Mouse (Mus musculus) thymus, postnatal 0 days (tissue): ENCODE data around the gene Gm10203. TPM values are rescaled to one million over a fixed set of nuclear protein-coding genes. Genes with fewer than 3 reads are reported as not detected.
A peak's percentile ranks its signal among the peaks of the same experiment; 100 is the strongest.
"Not testable (repeated sequence)": the region's sequence is repeated elsewhere in the genome, so short reads cannot be mapped to it uniquely, and the experiment has no call there.

Source experiments
- DNase-seq: peaks from one replicate; pipeline ENCODE4 v3.0.0-alpha.2; 2015; ENCODE audit warnings: low spot score
- polyA plus RNA-seq: library from polyadenylated mRNA; unstranded; fragments of >200 nt; fragmentation: Nextera tagmentation; extraction: Ambion mirVana; gene quantifications from 2 replicates; pipeline ENCODE4 v1.2.1, GENCODE M21; 2015

Gm10203 gene
- polyA plus RNA-seq, 1 experiment from 2014 or later, result not detected

- DNase-seq, result no peak
These were observed 4.6 kb downstream of the Gm10203 start for GRCm38 (mm10) chr6:149134391-149135150.

GRCm38 (mm10) chr6:149135631-149136030, 5.7 kb downstream of the Gm10203 start:
- DNase-seq, result no peak

GRCm38 (mm10) chr6:149137936-149138335, 8.0 kb downstream of the Gm10203 start:
- DNase-seq, result no peak

GRCm38 (mm10) chr6:149139011-149139410, 9.0 kb downstream of the Gm10203 start:
- DNase-seq, result no peak

DNA sequence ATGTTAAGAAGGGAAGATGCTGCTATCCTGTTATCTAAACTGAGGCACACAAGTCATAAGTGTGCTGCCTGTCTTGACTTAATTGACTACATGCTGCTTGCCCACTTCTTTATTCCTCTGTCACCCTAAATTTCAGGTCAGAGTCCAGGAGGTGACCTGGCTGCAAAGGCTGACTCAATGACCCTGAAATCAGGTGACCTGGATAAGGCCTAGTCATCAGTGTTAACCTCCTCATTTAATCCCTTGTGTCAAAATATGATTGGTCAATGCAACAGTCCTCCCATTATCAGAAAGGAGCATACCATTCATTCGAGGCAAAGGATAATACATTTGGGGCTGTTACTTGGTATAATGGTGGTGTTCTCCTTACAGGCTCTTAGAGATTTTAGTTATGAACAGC, 9.5 kb downstream of the Gm10203 start, which contains the start of gene Etfbkmt:
Gene Etfbkmt, plus strand, starts transcription at position 379 of the 400 bp plus-strand sequence.
- DNase-seq, result no peak

DNA sequence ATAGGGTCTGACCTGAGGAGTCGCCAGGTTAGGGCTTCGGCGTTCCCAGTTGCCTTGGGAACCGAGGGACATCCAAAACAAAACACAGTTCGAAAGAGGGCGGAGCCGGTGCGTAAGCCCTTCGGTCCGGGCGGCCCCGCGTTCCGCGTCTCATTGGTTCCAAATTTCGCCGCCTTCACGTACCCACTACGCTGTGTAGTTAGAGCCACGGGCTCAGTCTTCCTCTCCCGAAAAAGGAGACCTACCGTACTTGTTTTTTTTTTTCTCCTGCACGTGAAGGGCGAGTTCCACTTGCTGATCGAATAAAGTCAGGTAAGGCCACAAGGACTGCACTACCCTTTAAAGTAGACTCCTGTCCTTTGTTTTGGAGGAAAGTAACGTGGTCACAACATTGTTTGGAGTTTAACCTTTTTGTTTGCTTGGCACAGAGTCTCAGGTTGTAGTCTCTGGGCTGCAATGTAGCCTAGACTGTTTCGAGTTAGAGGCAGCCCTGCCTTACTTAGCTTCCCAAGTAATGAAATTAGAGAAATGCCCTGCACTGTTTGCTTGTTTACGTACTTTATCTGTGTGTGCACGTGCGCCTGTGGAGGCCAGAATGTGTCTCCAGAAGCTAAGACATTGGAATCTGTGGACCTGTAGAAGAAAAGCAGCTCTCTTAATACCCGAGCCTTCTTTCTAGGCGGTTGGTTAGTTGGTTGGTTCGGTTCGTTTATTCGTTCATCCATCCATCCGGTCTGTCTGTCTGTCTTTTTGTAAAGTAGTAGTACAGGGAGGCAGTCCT, 11.6 kb downstream of the Gm10203 start:
- DNase-seq, result peak; percentile 82

DNA sequence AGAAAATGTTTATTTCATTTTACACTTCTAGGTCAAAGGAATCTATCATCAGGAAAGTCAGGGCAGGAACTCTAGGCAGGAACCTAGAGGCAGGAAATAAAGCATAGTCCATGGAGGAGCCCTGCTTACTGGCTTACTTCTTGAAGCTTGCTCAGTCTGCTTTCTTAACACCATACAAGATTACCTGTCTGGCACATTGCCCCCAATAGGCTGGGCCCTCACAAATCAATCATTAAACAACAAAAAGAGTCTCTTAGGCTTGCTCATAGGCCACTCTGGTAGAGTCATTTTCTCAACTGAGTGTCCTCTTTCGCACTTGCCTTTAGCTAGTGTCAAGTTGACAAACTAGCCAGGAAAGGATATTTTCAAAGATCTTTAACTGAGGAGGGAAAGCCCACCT, 15.2 kb downstream of the Gm10203 start:
- DNase-seq, result no peak

DNA sequence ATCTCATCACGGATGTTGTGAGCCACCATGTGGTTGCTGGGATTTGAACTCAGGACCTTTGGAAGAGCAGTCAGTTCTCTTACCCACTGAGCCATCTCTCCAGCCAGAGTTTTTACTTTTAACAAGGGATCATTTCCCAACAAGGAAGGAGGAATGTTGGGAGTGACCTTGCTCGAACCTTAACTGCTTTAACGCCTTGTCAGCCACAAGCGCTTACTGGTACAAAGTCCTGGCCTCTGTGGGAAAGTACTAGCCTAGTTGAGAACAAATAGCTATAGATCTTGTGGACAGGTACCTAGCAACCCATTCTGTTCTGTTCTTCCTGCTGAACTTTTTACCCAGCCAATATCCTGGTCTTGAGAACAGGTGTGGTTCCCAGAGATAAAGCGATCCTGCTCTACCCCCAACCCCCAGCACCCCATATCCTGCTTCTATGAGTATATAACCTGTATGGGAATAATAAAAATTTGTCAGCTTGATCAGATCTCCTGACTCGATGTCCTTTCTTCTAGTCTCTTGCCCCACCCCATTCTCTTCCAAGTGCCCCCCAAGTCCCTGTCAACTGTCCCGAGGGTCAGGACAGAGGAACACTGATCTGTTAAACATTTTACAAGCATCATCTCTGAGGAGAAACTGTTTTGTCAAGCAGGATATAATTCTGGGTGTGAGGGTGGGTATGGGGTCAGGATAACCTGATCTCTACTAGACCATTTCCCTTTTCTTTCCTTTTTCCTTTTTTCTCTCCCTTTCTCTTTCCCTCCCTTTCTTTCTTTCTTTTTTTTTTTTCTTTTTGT, 18.7 kb downstream of the Gm10203 start:
- no peak for DNase-seq

- DNase-seq, result no peak
These were observed 22.1 kb downstream of the Gm10203 start for GRCm38 (mm10) chr6:149152119-149152518.

GRCm38 (mm10) chr6:149153473-149154115, 23.6 kb downstream of the Gm10203 start:
- no peak for DNase-seq

- DNase-seq, result no peak
These were observed 24.4 kb downstream of the Gm10203 start for GRCm38 (mm10) chr6:149154116-149155030.

- DNase-seq, result no peak
These were observed 25.3 kb downstream of the Gm10203 start for GRCm38 (mm10) chr6:149155031-149155841.

DNA sequence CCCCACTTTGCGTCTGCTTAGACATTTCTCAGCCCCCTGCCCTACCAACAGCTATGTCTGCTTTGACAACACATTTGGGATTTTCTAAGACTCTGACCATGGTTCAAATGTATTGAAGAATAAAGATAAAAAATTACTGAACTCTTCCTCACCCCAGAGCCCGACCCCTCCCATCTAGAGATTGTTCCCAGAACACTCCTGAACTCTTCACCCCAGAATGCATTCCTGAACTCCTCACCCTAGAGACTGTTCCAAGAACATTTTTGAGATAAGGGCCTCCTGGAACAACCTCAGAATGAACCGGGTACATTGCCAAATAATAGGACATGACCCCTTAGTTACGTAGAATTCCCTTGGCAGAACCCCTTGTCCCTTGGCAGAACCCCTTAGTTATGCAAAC, 37.1 kb downstream of the Gm10203 start:
- not testable (repeated sequence) for DNase-seq

DNA sequence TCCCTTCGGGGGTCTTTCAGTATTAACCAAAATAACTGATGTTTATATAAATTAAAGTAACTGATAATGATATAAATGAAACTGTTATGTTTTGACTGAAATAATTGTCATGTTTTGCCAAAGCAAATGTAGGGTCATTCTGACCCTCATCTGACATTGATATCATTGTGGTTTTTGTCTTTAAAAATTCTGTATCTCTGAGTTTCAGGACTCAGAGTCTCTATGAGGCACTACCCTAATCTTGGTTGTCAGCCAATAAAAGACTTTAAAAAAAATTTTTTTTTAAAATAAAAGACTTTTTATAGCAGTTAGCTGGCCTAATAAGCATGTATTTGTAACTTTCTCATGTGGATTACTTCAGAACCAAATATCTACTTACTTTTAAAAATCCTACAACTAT, 37.7 kb downstream of the Gm10203 start:
- DNase-seq, result no peak

DNA sequence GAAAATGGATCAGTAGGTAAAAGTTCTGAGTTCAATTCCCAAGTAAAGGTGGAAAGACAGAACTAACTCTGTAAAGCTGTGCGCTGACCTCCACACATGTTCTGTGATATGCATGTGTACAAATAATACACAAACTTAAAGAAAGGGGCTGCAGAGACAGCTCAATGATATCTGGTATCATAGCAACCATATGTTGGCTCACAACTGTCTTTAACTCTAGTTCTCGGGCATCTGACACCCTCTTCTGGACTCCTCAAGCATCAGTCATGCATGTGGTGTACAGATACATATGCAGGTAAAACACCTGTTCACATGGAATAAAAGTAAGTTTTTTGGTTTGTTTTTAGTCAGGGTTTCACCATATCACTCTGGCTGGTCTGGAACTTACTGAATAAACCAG, 38.5 kb downstream of the Gm10203 start:
- DNase-seq, result no peak

GRCm38 (mm10) chr6:149169965-149170364, 40.0 kb downstream of the Gm10203 start:
- not testable (repeated sequence) for DNase-seq

DNA sequence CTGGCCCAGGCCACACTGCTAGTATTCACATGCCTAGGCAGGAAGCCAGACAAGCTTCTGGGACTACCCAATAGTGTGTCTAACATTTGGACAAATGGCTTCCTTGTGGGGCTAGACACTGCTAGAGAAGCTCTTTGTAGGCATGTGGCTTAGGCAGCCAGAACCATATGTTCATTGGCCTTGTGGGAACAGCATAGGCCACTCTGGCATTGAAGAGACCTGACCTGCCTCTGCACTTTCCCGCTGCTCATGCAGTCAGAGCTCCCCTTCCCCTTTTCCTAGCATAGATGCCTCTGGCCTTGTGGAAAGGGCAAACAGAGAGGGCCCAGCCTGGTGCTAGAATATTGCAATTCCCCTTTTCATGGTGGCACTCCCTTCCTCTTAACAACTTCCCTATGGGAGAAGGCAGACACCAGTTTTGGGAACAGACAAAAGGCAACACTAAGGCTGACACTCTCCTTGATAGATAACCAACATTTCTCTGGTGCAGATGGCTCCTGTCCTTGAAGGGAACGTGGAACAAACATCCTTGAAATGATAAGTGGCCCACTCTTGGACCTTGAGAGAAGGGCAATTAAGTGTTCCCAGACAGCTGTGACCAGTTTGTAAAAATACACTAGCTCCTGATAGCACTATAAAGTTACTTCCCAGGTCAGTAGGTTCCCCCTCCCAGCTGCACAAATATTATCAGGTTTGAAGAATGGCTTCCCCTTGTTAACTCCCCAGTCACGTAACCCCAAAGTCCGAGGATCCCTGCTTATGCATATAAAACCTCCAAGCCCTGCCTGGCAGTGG, 44.1 kb downstream of the Gm10203 start:
- DNase-seq, result no peak

DNA sequence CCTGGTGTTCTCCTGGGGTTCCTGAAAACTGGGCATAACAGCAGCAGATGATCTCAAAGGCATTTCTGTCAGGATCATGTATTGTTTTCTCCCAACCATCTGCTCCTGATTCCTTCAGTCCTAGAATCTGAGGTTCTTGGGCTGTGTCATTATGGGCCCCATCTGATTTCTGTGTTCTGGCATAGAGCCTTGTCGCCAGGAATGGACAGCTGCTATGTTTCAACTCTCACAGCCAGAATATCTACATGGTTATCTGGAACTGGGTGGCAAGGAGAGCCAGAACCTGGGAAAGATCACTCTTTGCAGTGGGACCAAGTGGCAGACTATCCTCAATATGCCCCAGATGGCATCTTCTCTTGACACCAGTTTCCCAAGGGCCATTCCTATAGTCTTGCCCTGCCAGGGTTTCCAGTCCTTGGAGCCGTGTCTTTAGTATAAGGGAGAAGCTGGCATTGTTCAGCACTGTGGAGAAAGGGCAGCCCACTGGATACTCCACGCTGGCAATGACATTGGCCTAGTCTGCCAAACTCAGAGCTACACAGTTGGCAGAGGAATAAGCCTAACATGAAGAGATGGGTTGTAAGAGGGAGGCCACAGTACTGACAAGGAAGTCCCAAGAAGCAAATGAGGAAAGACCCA, 45.1 kb downstream of the Gm10203 start:
- no peak for DNase-seq
